Mouse (Mus musculus) ES-E14 (cell line): Measurements from ENCODE around the gene Lrp6.

Source experiments
- HCFC1 ChIP-seq: IDR thresholded peaks from 2 replicates; pipeline ENCODE4 v1.6.1; 2012; ENCODE audit warnings: low read length, inconsistent platforms, borderline replicate concordance; ENCODE audit not compliant: insufficient read depth
- MAFK ChIP-seq: IDR thresholded peaks from 2 replicates; pipeline ENCODE4 v1.6.1; 2014; ENCODE audit warnings: mild to moderate bottlenecking, low read depth, low read length, inconsistent platforms; ENCODE audit not compliant: insufficient read depth
- ZC3H11A ChIP-seq: IDR thresholded peaks from 2 replicates; pipeline ENCODE4 v1.6.1; 2012; ENCODE audit warnings: low read depth, mild to moderate bottlenecking, inconsistent platforms, low read length, borderline replicate concordance
- ZNF384 ChIP-seq: IDR thresholded peaks from 2 replicates; pipeline ENCODE4 v1.6.1; 2012; ENCODE audit warnings: low read depth, low read length, inconsistent platforms

- no peak for TF ChIP-seq ZNF384
- no peak for TF ChIP-seq ZC3H11A
- no peak for TF ChIP-seq HCFC1
- TF ChIP-seq MAFK, result no peak
These were observed 61.9 kb downstream of the Lrp6 start for GRCm38 (mm10) chr6:134504866-134505265.
